Mouse (Mus musculus) inflammation-experienced regulatory T-cells, adult 6 months (primary cell): ENCODE measurements around the gene Csta1. TPM values are rescaled to one million over a fixed set of nuclear protein-coding genes. Genes with fewer than 3 reads are reported as not detected.
A peak's percentile ranks its signal among the peaks of the same experiment; 100 is the strongest.
"Not testable (repeated sequence)": the region's sequence is repeated elsewhere in the genome, so short reads cannot be mapped to it uniquely, and the experiment has no call there.

ENCODE experiments used
- ATAC-seq: one replicate; pipeline ENCODE4 v1.8.0; 2017
- polyA plus RNA-seq, 3 experiments: library from polyadenylated mRNA; unstranded; fragments of 100-300 nt; shearing (Covaris generic); gene quantifications; one replicate each; pipeline ENCODE4 v1.2.1; 2017

Gene Csta1
- under 1 TPM in 1 of 3 experiments, not detected in 2; 0.34 TPM for polyA plus RNA-seq

DNA sequence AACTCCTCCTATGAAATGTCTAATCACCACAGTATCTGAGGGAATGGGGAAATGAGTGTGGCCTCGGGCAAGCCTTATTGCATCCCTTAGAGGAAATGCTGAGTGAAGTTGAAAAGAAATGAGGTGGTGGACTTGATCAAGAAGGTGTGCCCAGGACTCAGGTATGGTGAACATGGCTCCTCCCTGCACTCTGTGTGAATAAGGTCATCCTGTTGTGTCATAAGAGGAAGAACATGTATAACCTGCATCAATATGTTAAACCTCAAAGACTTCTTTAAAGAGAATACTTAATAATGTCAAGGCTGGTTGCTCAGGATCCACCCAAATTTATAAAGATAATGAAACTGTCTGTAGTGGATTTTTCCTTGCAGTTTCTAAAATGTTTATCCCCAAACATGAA is at the start of gene Csta1:
Csta1 (minus strand) TSS at position 101 of the 400 bp plus-strand sequence.
- ATAC-seq = no peak

DNA sequence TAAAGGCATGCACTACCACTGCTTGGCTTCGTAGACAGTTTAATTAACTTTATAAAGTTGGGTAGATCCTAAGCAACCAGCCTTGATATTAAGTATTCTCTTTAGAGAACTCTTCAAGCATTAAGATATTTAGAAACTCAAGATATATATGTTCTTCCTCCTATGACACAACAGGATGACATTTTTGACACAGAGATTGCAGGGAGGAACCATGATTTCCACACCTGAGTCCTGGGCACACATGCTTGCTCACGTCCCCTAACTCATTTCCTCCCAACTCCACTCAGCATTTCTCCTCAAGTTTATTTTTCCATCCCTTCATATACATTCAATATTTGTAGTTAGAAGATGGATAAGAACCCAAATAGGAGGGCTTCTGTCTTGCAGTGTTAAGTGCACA is 48.9 kb upstream of the Csta1 start:
- no peak for ATAC-seq

DNA sequence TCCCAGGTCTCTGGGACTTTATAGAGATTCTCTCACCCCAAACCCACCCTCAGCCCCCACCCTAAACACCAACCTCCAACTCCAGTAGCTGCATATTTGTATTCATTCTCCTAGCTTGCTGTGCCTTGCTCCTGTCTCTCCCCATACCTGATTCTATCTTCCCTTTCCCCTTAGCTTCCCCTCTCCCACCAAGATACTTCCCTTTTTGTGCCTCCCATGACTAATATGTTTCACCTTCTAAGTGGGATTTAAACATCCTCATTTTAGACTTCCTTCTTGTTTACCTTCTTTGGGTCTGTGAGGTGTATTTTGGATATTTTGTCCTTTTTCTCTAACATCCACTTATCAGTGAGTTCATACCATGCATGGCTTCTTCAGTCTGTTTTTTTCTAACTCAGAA is 45.1 kb upstream of the Csta1 start:
- ATAC-seq = no peak

DNA sequence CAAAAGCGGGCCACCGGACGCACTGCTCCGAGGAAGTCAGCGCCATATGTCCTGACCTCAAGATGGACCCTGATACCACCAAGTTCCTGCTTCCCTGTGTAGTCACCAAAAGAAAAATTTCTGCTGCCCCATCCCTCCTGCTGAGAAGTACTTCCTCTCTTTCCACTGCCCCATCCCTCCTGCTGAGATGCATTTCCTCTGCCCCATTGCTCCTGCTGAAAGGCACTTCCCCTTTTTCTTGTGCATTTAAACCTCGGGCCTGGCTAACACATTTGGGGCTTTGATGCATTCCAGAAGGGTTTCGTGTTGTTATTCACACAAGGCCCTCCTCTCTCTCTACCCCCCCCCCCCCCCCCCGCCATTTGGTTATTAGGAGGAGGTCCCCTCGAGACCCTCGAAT is 36.8 kb upstream of the Csta1 start:
- ATAC-seq = not testable (repeated sequence)

DNA sequence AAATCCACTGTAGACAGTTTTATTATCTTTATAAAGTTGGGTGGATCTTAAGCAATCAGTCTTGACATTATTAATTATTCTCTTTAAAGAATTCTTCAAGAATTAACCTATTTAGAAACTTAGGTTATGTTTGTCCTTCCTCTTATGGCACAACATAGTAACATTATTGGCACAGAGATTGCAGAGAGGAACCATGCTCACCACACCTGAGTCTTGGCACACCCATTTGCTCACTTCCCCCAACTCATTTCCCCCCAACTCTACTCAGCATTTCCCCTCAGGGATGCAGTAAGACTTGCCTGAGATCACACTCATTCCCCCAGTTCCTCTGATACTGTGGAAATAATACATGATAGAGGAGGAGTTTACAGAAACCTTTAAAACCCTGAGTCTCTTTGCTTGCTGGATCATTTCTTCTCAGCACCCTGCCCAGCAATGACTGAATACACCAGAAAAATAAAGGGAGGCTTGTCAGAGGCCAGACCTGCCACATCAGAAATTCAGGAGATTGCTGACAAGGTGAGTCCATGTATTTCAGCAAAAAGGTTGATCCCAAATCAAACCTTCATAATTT is 25.4 kb upstream of the Csta1 start, which contains the start of gene Stfa2l1:
Stfa2l1 (plus strand) TSS at position 410 of the 574 bp plus-strand sequence.
- no peak for ATAC-seq

DNA sequence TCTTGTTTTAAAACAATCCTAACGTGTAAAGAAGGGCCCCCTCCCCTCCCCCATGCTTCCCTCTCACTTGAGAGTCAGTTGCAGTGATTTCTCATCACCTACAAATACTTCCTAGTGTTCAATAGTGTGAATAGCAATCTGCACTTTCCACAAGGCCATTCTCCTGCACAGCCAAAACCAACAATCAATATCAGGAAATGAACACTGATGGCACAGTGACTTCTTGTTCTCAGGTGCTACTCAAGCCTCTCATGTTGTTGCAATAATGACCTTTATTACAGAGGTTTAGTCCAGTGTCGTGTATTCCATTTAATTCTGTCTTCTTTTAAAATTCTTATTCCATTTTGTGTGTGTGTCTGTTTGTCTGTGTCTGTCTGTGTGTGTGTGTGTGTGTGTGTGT is 7.2 kb upstream of the Csta1 start:
- no peak for ATAC-seq

DNA sequence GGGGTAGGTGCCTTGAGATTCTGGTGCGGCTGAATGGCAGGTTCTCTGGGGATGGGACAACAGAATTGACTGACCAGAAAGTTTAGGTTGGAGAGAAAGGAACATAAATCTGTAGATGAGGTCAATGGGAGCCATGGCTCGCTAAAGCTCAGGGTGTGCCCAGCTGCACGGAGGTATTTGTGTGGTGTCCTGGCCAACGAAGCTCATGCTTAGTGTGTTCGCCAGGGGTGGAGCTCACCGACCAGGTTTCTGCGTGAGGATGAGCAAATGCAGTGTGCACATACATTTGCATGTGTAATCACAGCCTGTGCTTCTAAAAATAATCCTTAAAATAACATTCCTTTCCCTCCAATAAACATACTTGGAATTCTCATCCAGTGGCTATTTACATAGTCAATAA is 2.9 kb downstream of the Csta1 start:
- no peak for ATAC-seq

DNA sequence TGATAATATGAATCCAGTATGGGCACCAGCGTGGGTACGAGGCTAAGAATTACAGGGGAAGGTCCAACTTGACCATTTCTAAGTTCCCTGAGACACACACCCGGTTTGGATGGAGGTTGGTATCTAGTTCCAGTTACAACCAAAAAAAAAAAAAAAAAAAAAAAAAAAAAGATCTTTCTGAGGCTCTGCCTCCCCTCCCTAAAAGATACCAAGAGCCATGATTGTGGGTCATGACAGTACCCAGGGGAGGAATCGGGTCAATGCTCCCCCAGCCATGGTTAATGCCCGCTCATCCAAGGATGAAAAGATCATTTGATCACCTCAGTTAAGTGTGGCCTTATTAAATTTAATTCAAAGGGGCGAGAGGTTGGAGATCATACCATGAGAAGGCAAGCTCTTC is 15.3 kb downstream of the Csta1 start:
- ATAC-seq = not testable (repeated sequence)

DNA sequence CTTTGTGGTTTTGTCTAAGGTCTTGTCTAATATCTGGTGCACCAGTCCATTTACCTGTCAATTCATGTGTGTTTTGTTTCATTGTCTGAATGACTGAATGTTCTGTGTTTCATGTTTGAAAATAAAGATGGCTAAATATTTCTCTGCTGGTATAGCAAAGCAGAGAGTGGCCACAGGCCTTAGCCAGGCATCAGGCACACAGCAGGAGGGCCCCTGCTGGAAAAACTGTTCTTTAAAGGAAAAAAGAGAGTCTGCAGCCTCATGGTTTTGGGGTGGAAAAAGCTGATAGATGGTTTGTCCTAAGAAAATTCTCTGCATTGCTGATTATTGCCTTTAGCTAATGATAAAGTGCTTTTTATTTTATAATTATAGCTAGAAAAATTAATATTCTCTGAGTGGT is 19.6 kb downstream of the Csta1 start:
- not testable (repeated sequence) for ATAC-seq

DNA sequence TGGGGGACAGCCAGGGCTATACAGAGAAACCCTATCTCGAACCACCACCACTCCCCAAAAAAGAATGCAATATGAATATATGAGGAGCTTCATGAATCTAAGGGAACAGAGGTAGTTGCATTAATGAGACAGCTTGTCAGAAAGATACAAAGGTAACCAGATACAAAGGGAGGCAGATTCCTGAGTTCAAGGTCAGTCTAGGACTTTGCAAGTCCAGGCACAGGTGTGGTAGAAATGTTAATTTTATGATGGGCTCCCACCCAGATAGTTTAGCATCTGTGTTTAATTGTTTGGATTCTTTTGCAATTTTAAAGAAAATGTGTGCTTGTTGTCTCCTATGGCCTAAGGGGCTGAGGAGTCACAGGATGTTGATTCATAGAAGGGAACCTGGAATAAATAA is 28.8 kb downstream of the Csta1 start:
- no peak for ATAC-seq

DNA sequence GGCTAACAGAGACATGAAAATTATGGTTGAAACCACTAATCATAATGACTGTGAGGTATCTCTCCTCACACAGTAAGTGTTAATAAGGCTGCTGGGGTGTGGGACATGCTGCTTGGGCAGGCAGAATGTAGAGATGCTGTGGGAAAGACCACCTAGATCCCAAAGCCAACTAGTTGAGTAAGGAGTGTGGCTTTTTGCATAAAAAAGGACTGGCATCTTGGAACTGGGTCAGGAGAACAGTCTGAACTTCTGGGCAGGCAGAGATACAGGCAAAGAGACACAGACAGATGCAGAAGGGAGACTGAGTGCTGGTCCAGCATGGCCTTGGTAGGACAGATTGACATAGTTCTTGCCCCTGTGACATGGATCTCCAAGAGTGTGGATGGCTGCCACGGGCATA is 29.5 kb downstream of the Csta1 start:
- no peak for ATAC-seq

DNA sequence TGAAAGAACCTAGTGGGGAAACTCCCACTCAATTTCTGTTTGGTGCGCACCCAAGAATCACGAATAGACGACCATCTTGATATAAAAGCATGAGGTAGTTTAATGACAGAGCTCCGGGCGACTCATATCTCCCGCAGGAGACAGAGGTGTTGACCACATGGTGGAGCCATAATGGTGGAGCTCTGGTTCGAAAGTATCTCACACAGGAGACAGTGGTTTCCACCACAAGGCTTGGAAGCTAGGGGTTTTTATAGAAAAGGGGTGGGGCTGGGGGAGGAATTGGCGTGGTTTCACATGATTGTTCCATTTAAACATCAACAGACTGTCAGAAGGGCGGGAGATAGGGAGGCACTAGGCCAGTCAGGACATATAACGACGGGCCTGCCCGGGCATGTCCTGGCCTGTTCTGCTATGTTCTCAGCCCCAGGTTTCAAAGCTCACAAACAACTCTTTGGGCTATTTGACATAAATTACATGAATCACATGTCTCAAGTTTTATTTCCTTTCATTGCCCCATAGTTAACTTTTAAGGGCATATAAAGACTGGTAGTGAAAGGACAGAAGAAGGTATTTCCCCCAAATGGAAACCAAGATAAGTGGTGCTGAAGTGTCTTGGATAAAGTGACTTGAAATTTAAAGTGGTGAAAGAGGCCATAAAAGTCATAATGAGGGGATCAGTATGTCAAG is 33.1 kb downstream of the Csta1 start:
- ATAC-seq = not testable (repeated sequence)

DNA sequence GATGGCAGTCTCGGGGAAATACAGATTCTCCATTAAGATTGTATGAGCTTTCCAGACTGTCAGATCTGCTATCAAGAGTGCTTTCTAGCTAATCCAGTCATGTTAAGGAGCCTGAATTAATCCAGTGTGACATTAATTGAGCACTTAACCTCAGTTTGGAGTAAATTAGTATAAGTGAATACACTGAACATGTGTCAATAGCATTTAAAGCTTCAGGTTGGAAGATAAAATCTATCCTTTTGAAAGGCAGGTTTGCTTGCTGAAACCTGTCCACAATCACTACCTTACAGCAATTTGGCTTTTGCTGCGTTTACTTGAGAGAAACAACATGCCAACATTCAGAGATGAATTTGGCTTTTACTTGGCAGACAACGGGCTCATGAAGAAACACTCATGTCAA is 37.0 kb downstream of the Csta1 start:
- ATAC-seq = no peak

DNA sequence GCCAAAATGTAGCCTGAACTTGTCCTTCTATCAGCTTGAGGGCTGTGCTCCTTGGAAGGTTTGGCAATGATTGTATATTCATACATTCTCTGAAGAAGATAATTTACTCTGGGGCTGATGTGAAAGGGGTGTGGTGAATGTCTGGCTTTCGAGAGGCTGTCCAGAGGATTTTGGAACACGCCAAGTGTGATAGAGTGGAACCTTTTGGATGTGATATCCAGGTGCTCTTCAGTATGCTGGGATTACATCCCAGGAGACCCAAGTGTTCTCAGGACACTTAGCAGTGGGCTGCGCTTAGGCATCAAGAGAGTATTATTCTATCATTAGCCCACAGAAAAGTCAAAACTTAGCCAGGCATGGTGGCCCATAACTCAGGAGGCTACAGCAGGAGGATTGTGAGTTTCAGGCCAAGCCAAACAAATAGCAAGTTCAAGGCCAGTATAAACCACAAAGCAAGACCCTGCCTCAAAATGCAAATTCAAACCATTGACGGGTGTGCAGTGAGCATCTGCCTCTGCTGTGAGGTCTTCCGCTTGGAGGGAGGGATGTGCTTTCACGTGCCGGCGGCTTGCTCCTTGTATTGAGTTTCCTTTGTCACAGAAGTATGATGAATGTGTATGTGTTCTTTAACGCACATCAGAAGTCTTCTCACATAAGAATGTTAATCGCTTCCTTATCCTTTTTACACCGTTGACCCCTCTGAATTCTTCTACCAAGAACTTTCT is 40.1 kb downstream of the Csta1 start:
- ATAC-seq = no peak

DNA sequence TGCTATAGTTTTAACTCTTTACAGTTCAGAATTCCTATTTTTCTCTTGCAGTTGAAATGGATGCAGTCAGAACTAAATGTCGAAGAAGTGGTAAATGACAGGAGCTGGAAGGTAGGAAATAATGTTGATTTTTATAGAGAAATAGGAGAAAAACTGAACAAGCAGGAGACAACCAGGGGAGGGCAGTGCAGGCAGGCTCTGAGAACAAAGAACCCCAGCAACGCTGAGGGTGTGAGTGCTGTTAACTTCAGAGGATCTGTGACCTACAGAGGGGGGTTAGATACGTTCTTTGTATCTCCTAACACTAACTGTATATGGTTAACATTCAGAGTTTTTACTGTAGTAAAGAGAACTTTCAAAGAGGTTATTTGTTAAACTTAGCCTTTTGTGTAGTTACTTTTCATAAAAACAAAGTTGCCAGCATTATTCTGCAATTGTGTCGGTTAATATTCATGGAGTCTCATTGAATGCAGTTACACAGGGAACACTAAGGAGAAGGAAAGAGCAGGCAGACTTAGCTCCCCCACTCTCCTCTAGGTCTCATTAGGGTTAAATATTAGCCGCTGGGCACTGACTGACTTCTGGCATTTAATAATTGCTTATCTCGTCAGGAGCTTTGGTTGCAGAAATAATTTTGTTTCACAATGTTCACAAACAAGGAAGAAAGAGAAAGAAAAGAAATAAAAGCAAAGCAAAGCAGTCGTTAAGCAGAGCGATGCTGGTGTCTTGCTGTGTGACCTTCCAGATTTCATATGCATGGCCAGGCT is 41.0 kb downstream of the Csta1 start:
- no peak for ATAC-seq

DNA sequence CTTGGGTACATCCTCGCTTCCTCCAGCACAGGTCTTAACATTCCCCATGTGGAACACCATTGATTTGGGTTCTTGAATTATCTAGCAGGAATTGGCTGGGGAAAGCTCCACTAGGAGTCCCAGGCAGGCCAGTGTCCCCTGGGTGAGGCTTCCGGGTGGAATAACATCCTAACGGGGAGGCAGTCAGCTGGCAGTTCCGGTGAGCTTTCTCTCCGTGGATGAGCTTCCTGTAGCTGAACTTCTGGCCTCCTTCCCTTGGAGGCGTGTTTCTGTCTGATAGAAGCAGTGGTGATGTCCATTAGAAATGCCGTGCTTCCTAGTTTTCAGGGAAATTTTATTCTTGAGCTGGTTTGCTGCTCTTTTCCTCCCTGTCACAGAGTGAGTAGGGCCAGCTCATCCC is 42.0 kb downstream of the Csta1 start:
- ATAC-seq = no peak

DNA sequence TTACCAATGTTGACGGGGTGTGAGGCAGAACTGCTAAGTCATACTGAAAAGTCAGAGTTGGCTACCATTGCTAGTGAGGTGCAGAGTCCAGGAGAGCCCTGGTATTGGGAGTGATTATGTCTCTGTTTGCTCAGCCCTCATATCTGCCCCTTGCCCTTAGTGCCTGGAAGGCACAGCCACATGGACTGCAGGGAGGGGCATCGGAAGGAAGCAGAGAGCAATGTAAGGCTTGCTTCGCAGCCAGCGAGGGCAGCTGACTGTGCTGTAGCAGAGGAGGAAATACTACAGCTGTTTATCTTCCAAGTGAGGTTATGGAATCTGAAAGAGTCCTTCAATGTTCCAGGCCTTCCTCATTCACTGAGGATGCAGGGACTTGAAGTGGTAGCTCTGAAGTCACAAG is 43.2 kb downstream of the Csta1 start:
- no peak for ATAC-seq

DNA sequence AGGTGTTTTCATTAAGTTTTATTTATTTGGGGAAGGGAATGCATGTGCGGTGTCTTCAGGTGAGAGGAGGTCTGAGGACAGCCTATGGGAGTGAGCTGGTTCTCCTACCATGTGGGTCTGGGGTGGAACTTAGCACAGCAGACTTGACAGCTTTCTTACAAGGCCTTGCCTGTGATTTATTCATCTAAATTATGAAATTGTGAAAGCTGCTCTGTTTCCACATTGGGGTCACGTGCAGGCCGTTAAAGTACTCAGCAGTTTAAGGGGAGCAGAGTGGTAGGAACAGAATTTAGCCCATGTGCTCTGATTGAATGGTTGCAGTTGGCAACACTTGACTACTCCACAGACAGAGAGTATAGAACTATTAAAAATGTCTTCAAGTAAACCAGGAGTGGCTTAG is 51.1 kb downstream of the Csta1 start:
- no peak for ATAC-seq

DNA sequence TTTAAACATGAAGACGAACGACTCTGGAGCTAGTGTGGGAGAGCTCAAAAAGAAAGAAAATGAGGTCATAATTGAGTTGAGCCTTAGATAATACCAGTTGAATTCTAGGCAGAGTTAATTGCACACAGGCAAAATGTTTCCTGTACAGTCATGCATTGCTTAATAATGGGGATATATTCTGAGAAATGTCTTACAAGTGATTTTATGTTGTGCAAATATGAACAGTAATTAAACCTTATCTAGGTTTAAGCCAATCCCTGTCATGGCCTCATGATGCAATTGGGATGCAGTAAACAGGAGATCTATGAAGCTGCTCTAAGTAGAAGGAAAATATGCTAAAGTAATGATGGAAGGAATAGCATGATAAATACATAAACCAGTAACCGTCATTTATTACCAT is 56.3 kb downstream of the Csta1 start:
- no peak for ATAC-seq

DNA sequence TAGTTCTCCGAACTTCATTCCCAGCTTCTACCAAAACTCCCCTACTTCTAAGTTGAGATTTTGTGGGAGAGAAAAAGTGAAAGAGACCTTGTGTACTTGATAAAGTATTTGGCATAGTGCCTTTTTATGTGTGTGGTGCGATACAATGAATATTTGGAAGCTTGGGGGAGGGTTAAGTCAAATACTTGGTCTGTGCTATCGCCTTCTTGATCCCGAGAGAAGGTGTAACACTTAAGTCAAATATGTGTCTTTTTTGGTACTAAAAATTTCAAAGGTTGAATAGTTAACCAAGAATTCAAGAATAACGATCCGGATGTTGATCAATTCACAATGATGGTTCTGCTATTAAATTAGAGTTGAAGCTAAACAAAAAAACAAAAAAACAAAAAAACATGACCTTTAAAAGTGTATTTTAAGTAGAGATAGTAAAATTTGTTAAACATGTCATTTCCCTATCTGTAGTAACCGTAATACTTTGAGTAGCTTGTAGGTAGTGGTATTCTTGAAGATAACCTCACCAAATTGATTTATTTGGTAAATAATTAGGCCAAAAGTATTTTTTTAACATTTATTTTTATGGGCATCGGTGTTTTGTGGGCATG is 58.5 kb downstream of the Csta1 start:
- ATAC-seq = no peak

DNA sequence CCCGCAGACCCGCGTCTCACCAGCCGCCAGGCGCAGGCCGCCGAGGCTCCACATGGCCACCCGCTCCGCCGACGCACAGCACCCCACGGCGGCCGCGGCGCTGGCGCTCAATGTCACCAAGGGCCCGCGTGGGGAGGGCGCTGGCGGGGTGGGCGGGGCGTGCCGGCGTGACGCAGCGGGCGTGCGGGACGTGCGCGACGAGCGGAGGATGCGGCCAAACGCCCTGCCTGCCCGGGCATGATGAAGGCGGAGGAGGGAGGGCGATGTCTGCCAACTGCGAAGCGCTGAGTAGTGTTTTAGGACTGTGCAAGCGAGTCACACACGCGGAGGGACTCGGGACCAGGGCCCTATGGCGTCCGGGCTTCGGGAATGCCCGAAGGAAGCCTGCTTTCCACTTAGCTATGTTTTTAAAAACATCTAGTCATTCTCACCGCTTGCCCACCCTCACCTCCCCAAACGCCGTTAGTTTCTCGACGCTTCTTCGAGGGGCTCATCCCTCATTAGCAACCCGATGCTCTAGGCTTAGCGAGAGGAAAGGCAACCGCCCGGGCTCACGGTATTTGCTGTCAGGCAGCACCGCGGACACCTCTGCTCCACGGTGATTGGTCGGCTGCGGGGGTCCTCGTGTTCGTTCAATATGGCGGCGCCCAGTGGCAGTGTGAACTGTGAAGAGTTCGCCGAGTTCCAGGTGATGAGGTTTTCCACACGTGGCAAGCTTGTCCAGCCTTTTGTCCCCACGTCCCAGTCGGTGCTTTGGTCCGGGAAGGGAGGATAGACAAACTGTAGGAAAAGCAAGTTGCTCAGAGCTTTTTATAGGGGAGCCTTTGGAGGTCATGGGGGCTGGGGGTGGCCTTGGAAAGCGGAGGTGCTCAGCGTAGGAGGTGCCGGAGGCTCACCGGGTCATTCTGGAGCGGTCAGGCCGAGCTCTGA is 59.3 kb downstream of the Csta1 start, which contains the start of the genes Fam162a and Ccdc58:
Fam162a (minus strand) TSS at position 145 of the 930 bp plus-strand sequence.
Ccdc58 (plus strand) TSS at position 236 of the 930 bp plus-strand sequence.
- ATAC-seq = peak; percentile 84
